Mouse (Mus musculus): Measurements from ENCODE around the gene E2f4. TPM values are rescaled to one million over a fixed set of nuclear protein-coding genes. Genes with fewer than 3 reads are reported as not detected.

E2f4 gene
- polyA plus RNA-seq, 1 experiment from 2014 or later = 187 TPM

DNA sequence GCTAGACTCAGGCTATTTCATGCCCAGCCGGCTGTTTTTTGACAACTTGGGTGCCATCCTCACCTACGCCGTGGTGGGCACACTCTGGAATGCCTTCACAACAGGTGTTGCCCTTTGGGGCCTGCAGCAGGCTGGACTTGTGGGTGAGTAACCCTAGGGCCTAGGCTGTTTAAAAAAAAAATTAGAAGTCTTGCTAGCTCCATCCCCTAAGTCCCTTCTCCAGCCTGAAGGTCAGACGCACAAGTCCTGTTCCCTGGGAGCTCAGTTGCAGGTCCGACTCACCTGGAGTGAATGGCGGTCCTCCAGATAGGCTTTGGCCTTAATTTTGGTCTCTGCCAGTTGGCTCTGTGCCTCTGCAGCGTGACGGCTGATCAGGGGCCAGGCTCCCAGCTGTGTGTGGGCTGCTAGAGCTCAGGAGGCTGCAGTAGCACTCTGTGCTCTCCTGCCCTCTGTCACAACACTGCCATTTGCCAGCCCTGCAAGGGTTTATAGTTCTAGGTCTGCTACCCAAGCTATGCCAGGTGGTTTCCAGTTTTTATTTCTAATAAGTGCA lies 56.2 kb downstream of the E2f4 start:
- WGBS (ENCODE audit: insufficient replicate concordance) = 66% methylated on average over 8 of the region's 8 CpGs
- Histone ChIP-seq H3K4me1 (ENCODE audit: control insufficient read depth, low read depth, low read length) (peaks cover under 1% of the 10 kb centered on the region), H3K9ac (ENCODE audit: low read depth, low read length) (no peak overlapping the region), H3K4me3 (ENCODE audit: low read depth, low read length) (no peak overlapping the region), H3K9me3 (replicated peaks; ENCODE audit: control insufficient read depth, low read length) (no peaks in the 10 kb centered on the region), H3K36me3 (ENCODE audit: control insufficient read depth, insufficient read depth) (no peaks in the 10 kb centered on the region), H3K27ac (ENCODE audit: low read length) (no peak overlapping the region), H3K27me3 (ENCODE audit: control insufficient read depth, insufficient read depth, low read depth, low read length) (peaks cover 28% of the 10 kb centered on the region), H3K4me2 (ENCODE audit: low read depth, low read length) (no peak overlapping the region)
- no peak for ATAC-seq (ENCODE audit: low read depth)

DNA sequence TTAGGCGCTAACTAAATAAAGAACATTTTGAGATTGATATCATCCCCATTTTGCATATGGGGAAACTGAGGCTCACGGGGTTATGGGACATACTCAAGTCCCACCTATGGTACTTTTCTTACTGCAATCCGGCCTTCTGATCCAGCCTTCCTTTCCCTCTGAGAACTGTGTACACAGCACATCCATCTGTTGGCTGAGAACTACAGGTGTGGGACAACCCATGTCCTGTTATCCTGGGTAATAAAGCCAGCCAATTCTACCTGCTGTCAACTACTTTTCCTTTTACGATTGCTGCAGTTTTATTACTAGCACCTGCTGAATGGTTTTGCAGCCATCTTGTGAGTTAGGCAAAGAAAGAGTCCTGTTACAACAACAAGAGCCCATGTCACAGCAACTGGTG lies 57.1 kb downstream of the E2f4 start:
- Histone ChIP-seq H3K9me3 (replicated peaks; ENCODE audit: control insufficient read depth, low read length) (no peaks in the 10 kb centered on the region), H3K27me3 (ENCODE audit: control insufficient read depth, insufficient read depth, low read depth, low read length) (peaks cover 19% of the 10 kb centered on the region), H3K4me2 (ENCODE audit: low read depth, low read length) (no peak overlapping the region), H3K9ac (ENCODE audit: low read depth, low read length) (no peak overlapping the region), H3K4me3 (ENCODE audit: low read depth, low read length) (no peak overlapping the region), H3K36me3 (ENCODE audit: control insufficient read depth, insufficient read depth) (no peaks in the 10 kb centered on the region), H3K4me1 (ENCODE audit: control insufficient read depth, low read depth, low read length) (no peaks in the 10 kb centered on the region), H3K27ac (ENCODE audit: low read length) (no peak overlapping the region)
- WGBS (ENCODE audit: insufficient replicate concordance) = 76% methylated on average over 4 of the region's 4 CpGs
- no peak for ATAC-seq (ENCODE audit: low read depth)

MicroRNA genes within 50 kb of the gene (microRNA counts, 519-probe panel; counts per million panel counts)
- microRNA mmu-miR-328 = 1,734 counts per million, percentile 19 among the panel's probes with 10 or more counts

Small RNA genes lying within 50 kb of the gene (microRNA-seq; reads per million reads assigned to microRNA genes)
- gene Gm27320 = not detected
- gene Mir328 = 319 reads per million, percentile 66 among the genes with 10 or more reads in this experiment

Other genes with a start within 250 kb of the E2f4 start
- gene Ces3a, start 249.1 kb upstream of the E2f4 start, polyA plus RNA-seq (2015; fragmentation: Nextera tagmentation; extraction: Ambion mirVana) = 0.71 and 0.83 TPM in 2 replicates
- not detected in 2 replicates for gene Ces3b, start 213.9 kb upstream of the E2f4 start, polyA plus RNA-seq (2015; fragmentation: Nextera tagmentation; extraction: Ambion mirVana)
- not detected in 2 replicates for gene Ces4a, start 165.9 kb upstream of the E2f4 start, polyA plus RNA-seq (2015; fragmentation: Nextera tagmentation; extraction: Ambion mirVana)
- 6.6 and 7.5 TPM in 2 replicates for gene Cbfb, start 127.0 kb upstream of the E2f4 start, polyA plus RNA-seq (2015; fragmentation: Nextera tagmentation; extraction: Ambion mirVana)
- 18.7 and 19.7 TPM in 2 replicates for gene D230025D16Rik, start 72.5 kb upstream of the E2f4 start, polyA plus RNA-seq (2015; fragmentation: Nextera tagmentation; extraction: Ambion mirVana)
- gene B3gnt9, start 42.5 kb upstream of the E2f4 start, polyA plus RNA-seq (2015; fragmentation: Nextera tagmentation; extraction: Ambion mirVana) = 2.1 and 2.5 TPM in 2 replicates
- gene Tradd, start 33.1 kb upstream of the E2f4 start, polyA plus RNA-seq (2015; fragmentation: Nextera tagmentation; extraction: Ambion mirVana) = 12.5 and 14.0 TPM in 2 replicates
- gene Fbxl8, start 33.0 kb upstream of the E2f4 start, polyA plus RNA-seq (2015; fragmentation: Nextera tagmentation; extraction: Ambion mirVana) = 1.4 TPM in 2 replicates
- 0.08 and 0.09 TPM in 2 replicates for gene Hsf4, start 27.9 kb upstream of the E2f4 start, polyA plus RNA-seq (2015; fragmentation: Nextera tagmentation; extraction: Ambion mirVana)
- 0.12 and 0.19 TPM in 2 replicates for gene Nol3, start 21.5 kb upstream of the E2f4 start, polyA plus RNA-seq (2015; fragmentation: Nextera tagmentation; extraction: Ambion mirVana)
- gene 4931428F04Rik, start 7.8 kb upstream of the E2f4 start, polyA plus RNA-seq (2015; fragmentation: Nextera tagmentation; extraction: Ambion mirVana) = 0.55 and 0.84 TPM in 2 replicates
- gene Exoc3l, start 1.6 kb upstream of the E2f4 start, polyA plus RNA-seq (2015; fragmentation: Nextera tagmentation; extraction: Ambion mirVana) = 5.9 and 6.5 TPM in 2 replicates
- 4.7 and 5.3 TPM in 2 replicates for gene Elmo3, start 7.9 kb downstream of the E2f4 start, polyA plus RNA-seq (2015; fragmentation: Nextera tagmentation; extraction: Ambion mirVana)
- gene Lrrc29, start 28.6 kb downstream of the E2f4 start, polyA plus RNA-seq (2015; fragmentation: Nextera tagmentation; extraction: Ambion mirVana) = 11.1 and 12.5 TPM in 2 replicates
- gene Tmem208, start 28.7 kb downstream of the E2f4 start, polyA plus RNA-seq (2015; fragmentation: Nextera tagmentation; extraction: Ambion mirVana) = 81.4 and 82.0 TPM in 2 replicates
- gene Fhod1, start 50.3 kb downstream of the E2f4 start, polyA plus RNA-seq (2015; fragmentation: Nextera tagmentation; extraction: Ambion mirVana) = 0.46 and 0.60 TPM in 2 replicates
- 0.13 TPM in 2 replicates for gene Slc9a5, start 51.2 kb downstream of the E2f4 start, polyA plus RNA-seq (2015; fragmentation: Nextera tagmentation; extraction: Ambion mirVana)
- gene Plekhg4, start 75.6 kb downstream of the E2f4 start, polyA plus RNA-seq (2015; fragmentation: Nextera tagmentation; extraction: Ambion mirVana) = not detected in 2 replicates
- not detected in 2 replicates for gene Kctd19, start 115.8 kb downstream of the E2f4 start, polyA plus RNA-seq (2015; fragmentation: Nextera tagmentation; extraction: Ambion mirVana)
- gene Lrrc36, start 115.9 kb downstream of the E2f4 start, polyA plus RNA-seq (2015; fragmentation: Nextera tagmentation; extraction: Ambion mirVana) = 0.09 TPM in 1 of 2 replicates, not detected in the other
- 2.8 and 5.9 TPM in 2 replicates for gene Tppp3, start 173.9 kb downstream of the E2f4 start, polyA plus RNA-seq (2015; fragmentation: Nextera tagmentation; extraction: Ambion mirVana)
- 1.6 and 2.2 TPM in 2 replicates for gene Zdhhc1, start 199.2 kb downstream of the E2f4 start, polyA plus RNA-seq (2015; fragmentation: Nextera tagmentation; extraction: Ambion mirVana)
- 0.34 and 0.66 TPM in 2 replicates for gene Hsd11b2, start 221.1 kb downstream of the E2f4 start, polyA plus RNA-seq (2015; fragmentation: Nextera tagmentation; extraction: Ambion mirVana)